Mouse (Mus musculus) T-helper 1 cell (primary cell): ENCODE measurements around the gene Hist1h1e.

ENCODE experiments used
- in situ Hi-C: fragments of 300-600 bp; cut with MboI, MseI; formaldehyde crosslinking; loops from one replicate; pipeline ENCODE4 v1.15.1; 2025; ENCODE audit warnings: high pct_unique_total_duplicates

Gene Hist1h1e

GRCm38 (mm10) chr13:23573034-23573897 lies 49.1 kb downstream of the Hist1h1e start:
- in situ Hi-C loops: loop anchor here (5.0 kb wide), 2 partner anchors 109 to 1851 kb away; partner anchors contain the start of genes Hist1h2ac, Hist1h2bc and Hist1h2bm

GRCm38 (mm10) chr13:23572218-23573033 lies 49.9 kb downstream of the Hist1h1e start:
- in situ Hi-C loops: loop anchor here (5.0 kb wide), 2 partner anchors 110 to 1850 kb away; partner anchors contain the start of genes Hist1h2ac, Hist1h2bc and Hist1h2bm

- in situ Hi-C loops: loop anchor here (5.0 kb wide), 2 partner anchors 111 to 1849 kb away; partner anchors contain the start of genes Hist1h2ac, Hist1h2bc and Hist1h2bm
Observed at GRCm38 (mm10) chr13:23571504-23572217, 50.7 kb downstream of the Hist1h1e start.

GRCm38 (mm10) chr13:23571022-23571503 lies 51.3 kb downstream of the Hist1h1e start, which contains the start of the genes Hist1h2ae and Hist1h2bg:
TSS of gene Hist1h2ae (minus strand) at chr13:23571220.
TSS of gene Hist1h2bg (plus strand) at chr13:23571396.
- in situ Hi-C loops: loop anchor here (5.0 kb wide), 2 partner anchors 111 to 1849 kb away; partner anchors contain the start of genes Hist1h2ac, Hist1h2bc and Hist1h2bm
